Mouse (Mus musculus): ENCODE measurements around the gene Nfe2l1. TPM values are rescaled to one million over a fixed set of nuclear protein-coding genes. Genes with fewer than 3 reads are reported as not detected.
A peak's percentile ranks its signal among the peaks of the same experiment; 100 is the strongest.

Gene Nfe2l1
- 100 to 1,000 TPM; 281 to 290 TPM for total RNA-seq (2021)
- long read RNA-seq, experiment 1, full-length matches to known transcripts, result 361 of 506 reads
- long read RNA-seq, experiment 1, partial matches to known transcripts, result 38 of 506 reads
- long read RNA-seq, experiment 1, other reads (novel, unspliced or antisense), result 107 of 506 reads
- long read RNA-seq, experiment 2, full-length matches to known transcripts, result 280 of 384 reads
- long read RNA-seq, experiment 2, partial matches to known transcripts, result 14 of 384 reads
- long read RNA-seq, experiment 2, other reads (novel, unspliced or antisense), result 90 of 384 reads

GRCm38 (mm10) chr11:96829813-96830538 is at the start of gene Nfe2l1:
Gene Nfe2l1, minus strand, starts transcription at chr11:96829968.
- intact Hi-C loops (cut with DNase I), result no loop called here
- DNase-seq (ENCODE audit: extremely low spot score in 1 of 2, low spot score in 2 of 2), result peak; percentile 94 to 98
- Histone ChIP-seq H3K27ac (peak within 1 kb of the TSS; percentile 97), H3K4me3 (peak within 1 kb of the TSS; percentile 98)
- no peak for TF ChIP-seq CTCF (IDR thresholded peaks at IDR 0.05)

GRCm38 (mm10) chr11:96879359-96879758 is 49.6 kb upstream of the Nfe2l1 start:
- DNase-seq (ENCODE audit: extremely low spot score in 1 of 2, low spot score in 2 of 2), result no peak

GRCm38 (mm10) chr11:96878715-96879114 is 48.9 kb upstream of the Nfe2l1 start:
- Histone ChIP-seq H3K4me3 (no peak overlapping the region), H3K27ac (no peak overlapping the region)
- intact Hi-C loops (cut with DNase I), result no loop called here
- DNase-seq (ENCODE audit: extremely low spot score in 1 of 2, low spot score in 2 of 2), result no peak
- no peak for TF ChIP-seq CTCF (IDR thresholded peaks at IDR 0.05)

More at GRCm38 (mm10) chr11:96879359-96879758, 49.6 kb upstream of the Nfe2l1 start:
- no peak for TF ChIP-seq CTCF (IDR thresholded peaks at IDR 0.05)
- intact Hi-C loops (cut with DNase I), result no loop called here
- Histone ChIP-seq H3K4me3 (no peak overlapping the region), H3K27ac (no peak overlapping the region)

- no peak overlapping the region for H3K4me3 ChIP-seq
- intact Hi-C loops (cut with DNase I), result no loop called here
- H3K27ac ChIP-seq, result no peak overlapping the region; the same call in 1 of the 2 replicates
- no peak for DNase-seq (ENCODE audit: extremely low spot score in 1 of 2, low spot score in 2 of 2)
- no peak for TF ChIP-seq CTCF (IDR thresholded peaks at IDR 0.05)
These were observed 47.3 kb upstream of the Nfe2l1 start for GRCm38 (mm10) chr11:96877071-96877470.

DNA sequence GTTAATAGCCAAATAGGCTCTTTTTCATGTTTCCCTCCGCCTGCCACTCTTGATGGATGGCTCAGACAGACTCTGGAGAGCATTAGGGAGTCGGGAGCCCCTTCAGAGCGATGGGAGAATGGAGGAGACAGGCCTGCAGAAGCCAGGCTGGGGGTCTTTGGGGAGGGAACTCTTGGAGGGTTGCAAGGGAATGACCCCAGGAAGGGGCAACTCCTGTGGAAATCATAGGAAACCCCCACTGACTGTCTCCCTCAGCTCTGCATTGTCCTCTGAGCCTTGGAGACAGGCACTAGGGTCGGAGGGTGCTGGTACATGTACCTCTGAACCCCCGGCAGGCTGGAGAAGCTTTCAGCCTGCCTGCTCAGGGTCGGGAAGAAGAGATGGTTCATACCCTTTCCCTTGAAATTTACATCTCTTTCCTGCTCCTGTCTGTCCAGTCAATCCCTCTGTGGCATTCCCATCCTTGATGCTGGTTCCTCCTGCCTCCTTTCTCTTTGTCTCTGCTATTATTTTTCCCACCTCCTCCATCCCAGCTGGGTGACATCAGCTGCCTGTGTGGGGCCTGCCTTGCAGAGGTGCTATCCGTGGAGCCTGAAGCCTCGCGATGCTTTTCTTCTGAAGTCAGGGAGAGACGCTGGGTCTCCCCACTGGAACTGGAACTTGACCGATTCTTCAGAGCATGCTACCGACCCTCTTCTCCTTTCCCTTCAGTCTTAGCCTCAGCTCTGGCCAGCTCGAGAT is 46.7 kb upstream of the Nfe2l1 start:
- intact Hi-C loops (cut with DNase I), result no loop called here
- Histone ChIP-seq H3K4me3 (no peak overlapping the region), H3K27ac (peak overlapping the region; percentile 53)
- no peak for TF ChIP-seq CTCF (IDR thresholded peaks at IDR 0.05)
- DNase-seq (ENCODE audit: extremely low spot score in 1 of 2, low spot score in 2 of 2), result no peak

GRCm38 (mm10) chr11:96875745-96876144 is 46.0 kb upstream of the Nfe2l1 start:
- peak; percentile 89 for DNase-seq (ENCODE audit: extremely low spot score in 1 of 2, low spot score in 2 of 2)
- Histone ChIP-seq H3K4me3 (peak overlapping the region; percentile 44), H3K27ac (no peak overlapping the region)
- intact Hi-C loops (cut with DNase I), result no loop called here
- no peak for TF ChIP-seq CTCF (IDR thresholded peaks at IDR 0.05)

GRCm38 (mm10) chr11:96875270-96875669 is 45.5 kb upstream of the Nfe2l1 start:
- Histone ChIP-seq H3K27ac (no peak overlapping the region), H3K4me3 (peak overlapping the region; percentile 44)
- intact Hi-C loops (cut with DNase I), result no loop called here
- TF ChIP-seq CTCF (IDR thresholded peaks at IDR 0.05), result no peak
- DNase-seq (ENCODE audit: extremely low spot score in 1 of 2, low spot score in 2 of 2), result no peak

GRCm38 (mm10) chr11:96873601-96874140 is 43.9 kb upstream of the Nfe2l1 start:
- H3K4me3 ChIP-seq, result no peak overlapping the region
- intact Hi-C loops (cut with DNase I), result no loop called here
- TF ChIP-seq CTCF (IDR thresholded peaks at IDR 0.05), result no peak
- no peak for DNase-seq (ENCODE audit: extremely low spot score in 1 of 2, low spot score in 2 of 2)
- H3K27ac ChIP-seq, result peak overlapping the region; percentile 61

- intact Hi-C loops (cut with DNase I), result no loop called here
- Histone ChIP-seq H3K4me3 (no peak overlapping the region), H3K27ac (peak overlapping the region; percentile 73)
- peak in 1 of 2 experiments; percentile 17 for DNase-seq (ENCODE audit: extremely low spot score in 1 of 2, low spot score in 2 of 2)
- no peak for TF ChIP-seq CTCF (IDR thresholded peaks at IDR 0.05)
These were observed 42.9 kb upstream of the Nfe2l1 start for GRCm38 (mm10) chr11:96872441-96873379.

GRCm38 (mm10) chr11:96867149-96867548 is 37.4 kb upstream of the Nfe2l1 start:
- Histone ChIP-seq H3K4me3 (no peak overlapping the region), H3K27ac (no peak overlapping the region)
- intact Hi-C loops (cut with DNase I), result loop anchor here (1.0 to 10.0 kb wide), 3 partner anchors 43 to 722 kb away; no protein-coding TSS in a partner anchor
- peak; percentile 60 to 73 for DNase-seq (ENCODE audit: extremely low spot score in 1 of 2, low spot score in 2 of 2)
- TF ChIP-seq CTCF (IDR thresholded peaks at IDR 0.05), result peak; percentile 94
